ENCODE assay signal across 1 mouse cellular context in genomic region chr17:27571315-27571714, GRCm38 (mm10).
TF ChIP-seq lines count a peak whose summit lies in the region.

No protein-coding gene starts in this region.

TF ChIP-seq in CH12.LX, 34 proteins besides CTCF, POLR2A, EP300 and RAD21:
- TF ChIP-seq E2F4 (IDR thresholded peaks at IDR 0.05; ENCODE audit: insufficient replicate concordance, low read depth, low read length) (no peak), ZC3H11A (IDR thresholded peaks at IDR 0.05; ENCODE audit: low read depth, low read length) (no peak), ETS1 (conservative IDR thresholded peaks at IDR 0.05; ENCODE audit: low read depth, low read length) (no peak), PAX5 (IDR thresholded peaks at IDR 0.05; ENCODE audit: low read length) (no peak), GABPA (IDR thresholded peaks at IDR 0.05; ENCODE audit: insufficient replicate concordance, low read depth, low read length) (no peak), POLR2AphosphoS2 (IDR thresholded peaks at IDR 0.05; ENCODE audit: low read depth, low read length) (no peak), MYC (IDR thresholded peaks at IDR 0.05; ENCODE audit: low read depth, low read length) (no peak), MAX (IDR thresholded peaks at IDR 0.05; ENCODE audit: low read length) (no peak), ZMIZ1 (IDR thresholded peaks at IDR 0.05; ENCODE audit: low read depth, low read length) (no peak), USF2 (conservative IDR thresholded peaks at IDR 0.05; ENCODE audit: low read depth, low read length) (no peak), UBTF (IDR thresholded peaks at IDR 0.05; ENCODE audit: low read depth, low read length) (no peak), MEF2A (IDR thresholded peaks at IDR 0.05; ENCODE audit: borderline replicate concordance, low read depth, low read length) (no peak), KAT2A (IDR thresholded peaks at IDR 0.05; ENCODE audit: insufficient replicate concordance, low read length) (no peak), ZNF384 (IDR thresholded peaks at IDR 0.05; ENCODE audit: low read depth, low read length) (no peak)
